ENCODE assay signal across 9 mouse cellular contexts in genomic region chr10:50657352-50657751, GRCm38 (mm10).
DNase-seq lines count a peak whose midpoint lies in the region; ATAC-seq and TF ChIP-seq lines count a peak whose summit lies in the region.
"Had no signal": no experiment of that assay in that cellular context is flagged by ENCODE, and none has a peak within 500 bp of the region (broad histone marks: within the 10 kb centered on the region; RNA-seq: fewer than 3 reads in every experiment).

No protein-coding gene starts in this region.

- H3K27me3 ChIP-seq in midbrain, embryonic 12.5 days = no peaks in the 10 kb centered on the region
- H3K27me3 ChIP-seq in midbrain, embryonic 10.5 days (ENCODE audit: low read depth, poor library complexity, severe bottlenecking) = no peaks in the 10 kb centered on the region
- no peaks in the 10 kb centered on the region for H3K27me3 ChIP-seq in forebrain, postnatal 0 days (ENCODE audit: insufficient read depth, low read length)
- H3K27me3 ChIP-seq: heart, embryonic 13.5 days had no signal

- peaks cover 4% of the 10 kb centered on the region; the same call in 1 of the 2 replicates for H3K36me3 ChIP-seq in midbrain, embryonic 12.5 days
- H3K36me3 ChIP-seq in midbrain, embryonic 10.5 days = peaks cover 3% of the 10 kb centered on the region
- peaks cover 5% of the 10 kb centered on the region; the same call in 1 of the 2 replicates for H3K36me3 ChIP-seq in forebrain, postnatal 0 days (ENCODE audit: insufficient read depth)

- no peak overlapping the region for H3K4me2 ChIP-seq in midbrain, embryonic 12.5 days (replicated peaks)
- no peak overlapping the region for H3K4me2 ChIP-seq in forebrain, postnatal 0 days (ENCODE audit: low read depth)
- H3K4me2 ChIP-seq: heart, embryonic 13.5 days had no signal

- peak; percentile 61 for TF ChIP-seq CTCF in forebrain, postnatal 0 days (IDR thresholded peaks at IDR 0.05; ENCODE audit: low read depth)

- H3K4me3 ChIP-seq in midbrain, embryonic 12.5 days = no peak overlapping the region
- H3K4me3 ChIP-seq in midbrain, embryonic 10.5 days = no peak overlapping the region
- H3K4me3 ChIP-seq in forebrain, postnatal 0 days (ENCODE audit: low read depth, low read length) = no peak overlapping the region
- H3K4me3 ChIP-seq: heart, embryonic 13.5 days had no signal

- 54% methylated on average over 1 of the region's 1 CpGs for WGBS in midbrain, embryonic 12.5 days
- WGBS in midbrain, embryonic 10.5 days = 74% methylated on average over 1 of the region's 1 CpGs
- WGBS in forebrain, postnatal 0 days = 29% methylated on average over 1 of the region's 1 CpGs

- no peak for DNase-seq in cerebellum, adult 9-11 months
- no peak for DNase-seq in midbrain, embryonic 10.5 days (ENCODE audit: low spot score)
- DNase-seq in forebrain, postnatal 0 days = peak; percentile 46
- DNase-seq in lung, postnatal 25 days (ENCODE audit: low spot score) = peak; percentile 18
- DNase-seq in thymus, postnatal 25 days = no peak
- no peak for DNase-seq in urinary bladder, postnatal 14 days (ENCODE audit: low spot score)

- H3K9me3 ChIP-seq in midbrain, embryonic 12.5 days = no peaks in the 10 kb centered on the region
- no peaks in the 10 kb centered on the region for H3K9me3 ChIP-seq in midbrain, embryonic 10.5 days (replicated peaks)
- H3K9me3 ChIP-seq in forebrain, postnatal 0 days (ENCODE audit: low read length) = no peaks in the 10 kb centered on the region
- H3K9me3 ChIP-seq: heart, embryonic 13.5 days had no signal

- peak; percentile 88 for ATAC-seq in cerebellum, adult (ENCODE audit: insufficient number of reproducible peaks, low FRiP score, low TSS enrichment)
- peak; percentile 78 for ATAC-seq in midbrain, embryonic 12.5 days (ENCODE audit: low FRiP score, low read depth)
- peak; percentile 85 for ATAC-seq in forebrain, postnatal 0 days

- H3K27ac ChIP-seq in midbrain, embryonic 12.5 days (replicated peaks) = no peak overlapping the region
- no peak overlapping the region for H3K27ac ChIP-seq in midbrain, embryonic 10.5 days (replicated peaks)
- H3K27ac ChIP-seq in forebrain, postnatal 0 days (ENCODE audit: low read depth, low read length) = no peak overlapping the region
- H3K27ac ChIP-seq: heart, embryonic 13.5 days had no signal

- no peaks in the 10 kb centered on the region for H3K4me1 ChIP-seq in midbrain, embryonic 12.5 days
- no peaks in the 10 kb centered on the region for H3K4me1 ChIP-seq in midbrain, embryonic 10.5 days
- no peaks in the 10 kb centered on the region for H3K4me1 ChIP-seq in forebrain, postnatal 0 days (ENCODE audit: insufficient read depth)
- H3K4me1 ChIP-seq: heart, embryonic 13.5 days had no signal

- no peak overlapping the region for H3K9ac ChIP-seq in midbrain, embryonic 12.5 days (replicated peaks)
- H3K9ac ChIP-seq in forebrain, postnatal 0 days = no peak overlapping the region
- H3K9ac ChIP-seq: heart, embryonic 13.5 days had no signal

Comparison
In these comparisons a context has a peak if more than half of its experiments do, and no peak if none do; other contexts are left out.
1. DNase-seq: peak in forebrain, postnatal 0 days (single experiment) and lung, postnatal 25 days (single experiment); none in cerebellum, adult 9-11 months (single experiment), midbrain, embryonic 10.5 days (single experiment), thymus, postnatal 25 days (single experiment) and urinary bladder, postnatal 14 days (single experiment).
2. Peak in every context shown above with its lines, with median percentiles within 50 percentile points of each other: ATAC-seq.